Mouse (Mus musculus) spleen, adult 2 months (tissue): ENCODE results near the gene Aktip.

ENCODE experiments used
- CTCF ChIP-seq: fragments of 200-500 bp; IDR thresholded peaks from 2 replicates; pipeline ENCODE4 v1.5.1; 2011; ENCODE audit warnings: mild to moderate bottlenecking, inconsistent platforms; ENCODE audit not compliant: insufficient read depth, insufficient read length, insufficient replicate concordance; ENCODE audit errors: extremely low read depth
- POLR2A ChIP-seq: fragments of 200-500 bp; IDR thresholded peaks from 2 replicates; pipeline ENCODE4 v1.6.1; 2011; ENCODE audit warnings: low read depth, low read length, inconsistent platforms

DNA sequence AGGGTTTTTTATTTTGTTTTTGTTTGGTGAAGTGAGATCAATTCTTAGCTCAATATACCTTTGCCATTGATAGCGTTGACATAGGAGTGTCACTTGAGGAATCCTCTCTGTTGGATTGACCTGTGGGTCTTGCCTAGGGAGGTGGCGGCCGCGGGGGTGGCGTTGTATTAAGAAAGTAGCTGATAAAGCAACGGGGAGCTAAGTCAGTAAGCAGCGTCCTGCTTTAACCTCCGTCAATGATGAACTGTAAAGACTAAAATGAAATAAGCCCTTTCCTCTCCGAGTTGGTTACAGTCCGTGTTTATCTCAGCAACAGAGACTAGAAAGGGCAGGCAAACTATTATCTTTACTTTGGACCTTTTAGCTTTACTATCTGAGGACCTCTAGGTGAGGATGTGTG lies 130.4 kb downstream of the Aktip start:
- TF ChIP-seq CTCF (no peak), POLR2A (no peak)
